Mouse (Mus musculus): ENCODE data around the gene Gm21972.

Gm21972 gene

DNA sequence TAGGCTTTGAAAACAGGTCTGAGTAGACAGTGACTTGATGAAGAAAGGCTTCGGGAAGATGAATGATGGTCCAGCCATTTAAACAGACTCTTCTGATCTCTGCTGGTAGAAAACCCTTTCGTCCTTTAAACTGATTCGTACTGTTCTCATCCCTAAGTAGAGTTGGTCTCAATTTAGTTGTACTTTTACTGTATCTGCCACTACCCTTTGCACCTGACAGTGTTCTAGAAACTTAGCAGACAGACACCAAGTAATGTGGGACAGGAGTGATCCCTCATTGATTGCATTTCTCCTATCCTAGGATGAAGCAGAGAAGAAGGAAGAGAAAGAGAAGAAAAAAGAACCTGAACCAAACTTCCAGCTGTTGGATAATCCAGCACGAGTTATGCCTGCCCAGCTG lies at the start of gene Gm21972:
Gm21972 (plus strand) TSS at position 301 of the 400 bp plus-strand sequence.
- DNase-seq (ENCODE audit: low read depth, low spot score): no peak

DNA sequence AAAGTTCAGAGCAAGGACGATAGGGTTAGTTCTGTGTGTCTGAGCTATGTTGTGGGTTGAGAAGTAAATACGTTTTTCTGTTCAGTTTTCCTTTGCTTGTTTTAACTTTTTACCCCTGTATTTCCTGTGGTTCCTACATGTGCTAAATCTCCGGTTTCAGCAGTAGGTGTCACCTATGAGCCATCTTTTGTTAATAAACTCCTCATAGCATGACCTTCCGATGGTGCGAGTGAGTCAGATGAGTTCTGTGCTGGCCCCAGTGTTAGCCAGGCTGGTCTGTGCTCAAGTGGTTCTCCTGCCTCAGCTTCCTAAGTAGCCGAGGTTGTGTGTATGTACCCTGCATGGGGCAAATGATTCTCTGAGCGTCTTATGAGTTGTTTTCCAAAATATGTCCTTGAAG lies 39.0 kb upstream of the Gm21972 start:
- no peak for DNase-seq (ENCODE audit: low read depth, low spot score)

DNA sequence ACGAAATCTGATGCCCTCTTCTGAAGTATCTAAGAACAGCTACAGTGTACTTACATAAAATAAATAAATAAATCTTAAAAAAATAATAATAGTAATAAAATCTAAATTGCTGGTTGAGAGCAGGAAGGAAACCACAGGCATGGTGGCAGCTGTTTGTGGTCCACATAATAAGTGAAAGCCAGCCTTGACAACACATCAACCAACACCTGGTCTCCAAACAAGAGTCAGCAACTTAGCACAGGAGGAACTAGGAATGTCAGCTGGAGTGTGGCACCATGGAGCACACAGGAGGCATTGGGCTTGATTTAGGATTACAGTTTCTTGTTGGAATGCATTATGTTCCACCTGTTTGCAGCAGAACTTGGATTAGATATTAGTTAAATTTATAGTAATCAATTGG lies 28.4 kb upstream of the Gm21972 start:
- no peak for DNase-seq (ENCODE audit: low read depth, low spot score)

GRCm38 (mm10) chr1:86111779-86112178 lies 21.7 kb upstream of the Gm21972 start, which contains the start of gene Htr2b:
Gene Htr2b (minus strand): TSS chr1:86111970.
- no peak for DNase-seq (ENCODE audit: low read depth, low spot score)

- no peak for DNase-seq (ENCODE audit: low read depth, low spot score)
Observed at GRCm38 (mm10) chr1:86114141-86114540, 19.3 kb upstream of the Gm21972 start.

DNA sequence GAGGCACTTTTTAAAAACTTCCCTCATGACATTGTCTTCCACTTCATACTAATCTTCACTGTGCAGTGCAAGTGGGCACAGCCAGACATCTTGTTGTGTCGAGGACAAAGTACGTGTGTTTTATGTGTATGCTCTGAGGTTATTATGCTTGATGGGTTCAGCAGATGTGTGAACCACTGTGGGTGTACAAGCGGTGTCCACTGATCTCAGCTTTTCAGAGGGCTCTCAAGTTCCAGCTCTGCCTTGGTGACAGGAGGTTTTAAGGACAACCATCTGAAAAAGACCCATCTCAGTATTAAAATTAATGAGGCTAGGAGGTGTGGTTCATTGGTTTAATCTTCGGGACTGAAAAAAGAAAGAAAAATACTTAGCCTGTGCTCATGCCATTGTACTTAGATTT lies 13.9 kb upstream of the Gm21972 start:
- DNase-seq (ENCODE audit: low read depth, low spot score): no peak

DNA sequence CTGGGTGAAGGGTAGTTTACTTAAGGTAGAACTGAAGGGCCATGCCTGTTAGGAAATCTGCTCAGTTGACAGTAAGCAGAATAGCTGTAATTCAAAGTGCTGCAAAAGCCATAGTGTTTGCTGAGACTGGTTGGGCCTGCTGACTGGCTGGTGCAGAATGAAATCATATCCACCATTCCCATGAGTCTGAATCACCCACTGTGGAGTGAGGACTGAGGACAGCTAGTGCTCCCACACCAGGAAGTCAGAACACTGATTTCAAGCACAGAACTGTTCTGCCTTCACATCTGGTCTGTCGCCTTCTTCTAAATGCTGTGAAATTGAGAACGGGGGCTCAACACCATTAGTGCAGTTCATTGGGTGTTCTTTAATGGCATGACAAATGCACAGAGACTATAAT lies 7.4 kb upstream of the Gm21972 start:
- DNase-seq (ENCODE audit: low read depth, low spot score): no peak

DNA sequence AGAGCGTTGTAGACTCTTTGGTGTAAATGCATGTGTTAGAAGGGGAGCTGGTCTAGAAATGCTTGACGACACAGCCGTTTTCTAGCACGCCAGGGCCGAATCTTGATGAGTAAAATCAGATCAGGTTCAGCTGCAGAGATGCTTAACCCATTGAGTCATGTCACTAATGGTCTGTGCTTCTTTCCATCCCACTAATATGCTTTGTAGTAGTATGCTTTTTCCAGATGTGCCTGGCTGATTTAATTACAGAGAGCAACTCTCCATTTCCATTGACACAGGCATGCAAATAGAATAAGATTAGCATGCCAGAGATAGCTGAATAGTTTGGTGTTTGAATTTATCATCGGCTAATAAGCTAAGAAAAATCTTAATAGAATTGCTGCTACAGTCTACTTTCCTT lies 1.9 kb downstream of the Gm21972 start:
- DNase-seq (ENCODE audit: low read depth, low spot score): no peak

DNA sequence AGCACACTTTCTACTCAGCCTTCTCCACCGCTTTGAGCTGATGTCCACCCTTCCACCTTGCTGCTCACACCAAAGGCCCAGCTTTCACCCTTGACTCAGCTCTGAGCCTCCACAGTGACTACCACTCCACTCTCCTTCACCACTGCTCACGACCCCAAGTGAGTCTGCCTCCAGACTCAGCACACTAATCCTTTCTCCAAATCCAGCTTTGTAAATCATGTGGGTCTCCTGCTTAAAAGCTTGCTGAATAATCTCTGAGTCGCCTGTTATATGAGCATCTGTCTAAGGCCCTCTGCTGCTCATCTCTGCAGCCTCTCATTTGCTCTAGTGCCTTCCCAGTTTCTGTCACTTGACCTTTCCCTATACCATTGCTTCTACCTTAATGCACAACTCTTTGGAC lies 7.6 kb downstream of the Gm21972 start:
- DNase-seq (ENCODE audit: low read depth, low spot score): no peak

DNA sequence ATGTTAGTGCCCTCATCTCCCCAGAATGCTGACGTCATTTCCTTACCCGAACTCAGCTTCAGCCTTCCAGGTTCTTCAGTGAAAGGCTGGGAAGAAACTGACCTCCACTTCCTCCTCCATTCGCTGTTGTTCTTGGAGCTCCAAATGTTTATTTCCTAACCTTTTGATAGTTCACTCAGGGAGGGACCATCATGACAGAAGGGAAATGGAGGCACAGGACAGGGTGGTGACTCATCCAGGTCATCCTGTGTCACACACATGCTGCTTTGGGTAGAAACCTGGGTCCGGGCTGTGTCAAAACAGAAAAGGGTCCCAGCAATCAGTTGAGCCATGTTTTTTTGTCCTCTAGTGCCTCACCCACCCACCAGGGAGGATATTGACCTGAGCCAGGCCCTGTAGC lies 9.7 kb downstream of the Gm21972 start:
- DNase-seq (ENCODE audit: low read depth, low spot score): no peak

GRCm38 (mm10) chr1:86144001-86144944 lies 10.8 kb downstream of the Gm21972 start:
- DNase-seq (ENCODE audit: low read depth, low spot score): no peak

GRCm38 (mm10) chr1:86146293-86146692 lies 12.9 kb downstream of the Gm21972 start:
- DNase-seq (ENCODE audit: low read depth, low spot score): no peak

- no peak for DNase-seq (ENCODE audit: low read depth, low spot score)
Observed at GRCm38 (mm10) chr1:86147557-86147956, 14.1 kb downstream of the Gm21972 start.

GRCm38 (mm10) chr1:86148161-86148560 lies 14.7 kb downstream of the Gm21972 start:
- DNase-seq (ENCODE audit: low read depth, low spot score): no peak

- DNase-seq (ENCODE audit: low read depth, low spot score): no peak
Observed at GRCm38 (mm10) chr1:86150929-86151328, 17.5 kb downstream of the Gm21972 start.

- DNase-seq (ENCODE audit: low read depth, low spot score): no peak
Observed at GRCm38 (mm10) chr1:86151376-86151775, 17.9 kb downstream of the Gm21972 start.

DNA sequence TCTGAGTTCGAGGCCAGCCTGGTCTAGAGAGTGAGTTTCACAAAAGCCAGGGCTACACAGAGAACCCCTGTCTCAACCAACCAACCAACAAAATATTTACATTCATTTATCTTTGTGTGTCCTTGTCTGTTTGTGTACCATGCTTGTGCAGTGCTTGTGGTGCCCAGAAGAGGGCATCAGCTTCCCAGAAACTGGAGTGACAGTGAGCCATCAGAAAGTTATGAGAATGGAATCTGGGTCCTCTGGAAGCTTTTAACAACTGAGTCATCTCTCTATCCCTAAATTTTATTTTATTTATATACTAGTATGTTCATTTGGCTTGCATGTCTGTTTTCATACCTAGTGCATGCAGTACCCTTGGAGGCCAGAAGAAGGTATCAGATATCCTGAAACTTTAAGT lies 19.2 kb downstream of the Gm21972 start:
- DNase-seq (ENCODE audit: low read depth, low spot score): no peak

- DNase-seq (ENCODE audit: low read depth, low spot score): peak; percentile 94
Observed at GRCm38 (mm10) chr1:86154133-86154823, 20.8 kb downstream of the Gm21972 start, which contains the start of gene Armc9. Gene Armc9 (plus strand): TSS chr1:86154780.

- DNase-seq (ENCODE audit: low read depth, low spot score): no peak
Observed at GRCm38 (mm10) chr1:86154824-86155164, 21.4 kb downstream of the Gm21972 start.

- no peak for DNase-seq (ENCODE audit: low read depth, low spot score)
Observed at GRCm38 (mm10) chr1:86156075-86156474, 22.6 kb downstream of the Gm21972 start.

DNA sequence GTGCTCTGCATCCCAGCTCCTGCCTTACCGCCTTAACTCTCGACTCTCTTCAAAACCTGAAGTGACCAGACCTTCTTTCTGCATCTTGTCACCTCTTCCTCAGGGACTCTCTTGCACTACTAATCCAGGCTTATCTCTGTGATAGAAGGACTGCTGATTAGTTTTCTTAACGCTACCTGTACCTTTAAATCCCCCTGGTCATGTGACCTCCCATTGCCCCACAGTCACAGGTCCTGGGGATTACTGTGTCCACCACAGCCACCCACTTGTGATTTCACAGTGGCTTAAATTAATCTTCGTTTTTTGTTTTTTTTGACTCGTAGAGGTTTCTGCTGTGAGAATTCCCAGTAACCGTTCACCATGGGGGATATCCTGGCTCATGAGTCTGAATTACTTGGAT lies 23.2 kb downstream of the Gm21972 start:
- no peak for DNase-seq (ENCODE audit: low read depth, low spot score)

- DNase-seq (ENCODE audit: low read depth, low spot score): no peak
Observed at GRCm38 (mm10) chr1:86160059-86160458, 26.6 kb downstream of the Gm21972 start.

DNA sequence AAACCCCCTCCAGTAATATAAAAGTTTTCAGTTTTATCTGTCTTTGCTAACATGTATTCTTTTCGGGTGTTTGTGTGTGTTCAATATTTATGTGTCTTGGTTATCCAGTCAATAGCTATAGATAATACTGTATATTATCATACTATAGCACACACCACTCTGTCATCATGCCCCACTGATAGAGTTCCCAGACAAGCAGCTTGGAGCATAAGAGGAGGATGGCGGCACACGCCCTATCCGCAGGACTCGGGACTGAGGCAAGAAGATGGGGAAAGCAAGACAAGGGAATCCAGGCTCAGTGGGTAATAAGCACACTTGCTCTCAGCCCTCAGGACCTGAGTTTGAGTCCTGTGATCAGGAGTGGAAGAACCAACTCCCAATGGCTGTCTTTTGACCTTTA lies 27.0 kb downstream of the Gm21972 start:
- DNase-seq (ENCODE audit: low read depth, low spot score): no peak
